Mouse (Mus musculus) kidney, embryonic 15.5 days (tissue): ENCODE data around the gene Plch2. TPM values are rescaled to one million over a fixed set of nuclear protein-coding genes. Genes with fewer than 3 reads are reported as not detected.

Experiments
- ATAC-seq: fragments of 200-750 bp; cut with Nextera tagmentation; replicated peaks from 2 replicates; pipeline ENCODE4 v1.8.0; 2017; ENCODE audit warnings: moderate TSS enrichment; ENCODE audit not compliant: low FRiP score
- H3K27ac ChIP-seq: fragments of 300-500 bp; sonication (generic); 2 replicates; pipeline ENCODE4 v1.5.1; 2015; ENCODE audit warnings: mild to moderate bottlenecking, inconsistent platforms
- H3K27me3 ChIP-seq: fragments of 300-500 bp; sonication (generic); 2 replicates; pipeline ENCODE4 v1.6.1; 2015; ENCODE audit warnings: inconsistent platforms
- H3K36me3 ChIP-seq: fragments of 300-500 bp; sonication (generic); 2 replicates; pipeline ENCODE4 v1.6.1; 2015; ENCODE audit warnings: inconsistent platforms
- H3K4me1 ChIP-seq: fragments of 300-500 bp; sonication (generic); 2 replicates; pipeline ENCODE4 v1.6.1; 2015; ENCODE audit warnings: inconsistent platforms
- H3K4me2 ChIP-seq: fragments of 300-500 bp; sonication (generic); 2 replicates; pipeline ENCODE4 v1.6.1; 2015; ENCODE audit warnings: moderate library complexity, mild to moderate bottlenecking, inconsistent platforms
- H3K4me3 ChIP-seq: fragments of 300-500 bp; sonication (generic); replicated peaks from 2 replicates; pipeline ENCODE4 v1.5.1; 2015; ENCODE audit warnings: mild to moderate bottlenecking, inconsistent platforms
- H3K9ac ChIP-seq: fragments of 300-500 bp; sonication (generic); 2 replicates; pipeline ENCODE4 v1.6.1; 2015; ENCODE audit warnings: mild to moderate bottlenecking, inconsistent platforms
- H3K9me3 ChIP-seq: fragments of 300-500 bp; sonication (generic); replicated peaks from 2 replicates; pipeline ENCODE4 v1.6.1; 2016; ENCODE audit warnings: inconsistent platforms
- WGBS: fragments of 180-500 bp; shearing (Covaris S2); methylation state at CpG from one replicate; pipeline ENCODE4 v1.1.7; 2015; ENCODE audit warnings: mixed read lengths; 5-methylcytosine and 5-hydroxymethylcytosine counted together
- polyA plus RNA-seq: library from polyadenylated mRNA; unstranded; fragments of >200 nt; fragmentation: Nextera tagmentation; extraction: Ambion mirVana; gene quantifications from 2 replicates; pipeline ENCODE4 v1.2.1, GENCODE M21; 2015

The Plch2 gene
- polyA plus RNA-seq, 1 experiment from 2014 or later: 2.6 TPM

DNA sequence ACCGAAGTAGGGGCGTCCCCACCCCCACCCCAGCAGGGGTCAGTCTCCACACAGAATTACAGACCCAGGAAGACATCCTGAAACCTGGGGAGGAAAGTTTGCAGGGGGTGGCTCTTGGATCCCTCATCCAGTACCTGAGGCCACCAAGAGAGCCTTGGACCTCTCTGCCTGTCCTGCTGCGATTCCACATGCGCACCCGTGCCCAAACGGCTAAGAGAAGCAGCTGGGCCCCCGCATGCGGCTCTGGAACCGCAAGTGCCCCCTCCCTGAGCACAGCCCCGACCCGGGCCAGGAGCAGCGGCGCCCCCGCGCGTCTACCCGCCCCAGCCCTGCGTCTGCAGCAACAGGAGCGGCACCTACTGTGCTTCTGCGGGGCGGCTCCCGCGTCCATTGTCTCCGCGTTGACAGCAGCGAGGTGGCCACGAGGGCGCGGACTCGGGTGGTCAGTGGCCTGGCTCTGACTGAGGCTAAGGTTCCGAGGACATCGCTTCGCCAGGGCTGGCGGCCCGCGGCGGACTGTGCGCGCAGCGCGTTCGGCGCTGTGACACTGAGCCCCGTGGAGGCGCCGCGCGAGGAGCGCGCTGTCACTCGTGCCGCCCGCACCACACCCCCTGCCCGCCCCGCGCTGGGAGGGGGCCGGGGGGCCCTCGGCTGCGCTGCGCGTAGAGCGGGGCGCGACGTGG lies 13.8 kb downstream of the Plch2 start:
- 0 out of 2 replicates have a peak, but pooled peaks have one; percentile 9 for ATAC-seq
- 3% methylated on average over 65 of the region's 65 CpGs for WGBS
- Histone ChIP-seq H3K36me3 (no peaks in the 10 kb centered on the region), H3K9ac (no peak overlapping the region), H3K27me3 (peaks cover 72% of the 10 kb centered on the region), H3K4me1 (peaks cover 10% of the 10 kb centered on the region), H3K27ac (no peak overlapping the region), H3K9me3 (no peaks in the 10 kb centered on the region), H3K4me3 (peak overlapping the region; percentile 40), H3K4me2 (peak overlapping the region; percentile 74)

- Histone ChIP-seq H3K27me3 (peaks cover 81% of the 10 kb centered on the region), H3K36me3 (no peaks in the 10 kb centered on the region), H3K27ac (no peak overlapping the region), H3K9me3 (no peaks in the 10 kb centered on the region), H3K9ac (no peak overlapping the region), H3K4me1 (peaks cover 10% of the 10 kb centered on the region), H3K4me2 (no peak overlapping the region), H3K4me3 (no peak overlapping the region)
- ATAC-seq: no peak
- 64% methylated on average over 6 of the region's 6 CpGs for WGBS
Measured at GRCm38 (mm10) chr4:155040696-155041095, 15.9 kb downstream of the Plch2 start.

GRCm38 (mm10) chr4:155040197-155040596 lies 16.4 kb downstream of the Plch2 start:
- no peak for ATAC-seq
- Histone ChIP-seq H3K27me3 (peaks cover 78% of the 10 kb centered on the region), H3K9me3 (no peaks in the 10 kb centered on the region), H3K4me3 (no peak overlapping the region), H3K27ac (no peak overlapping the region), H3K4me2 (no peak overlapping the region), H3K4me1 (peaks cover 10% of the 10 kb centered on the region), H3K9ac (no peak overlapping the region), H3K36me3 (no peaks in the 10 kb centered on the region)
- 27% methylated on average over 9 of the region's 9 CpGs for WGBS

DNA sequence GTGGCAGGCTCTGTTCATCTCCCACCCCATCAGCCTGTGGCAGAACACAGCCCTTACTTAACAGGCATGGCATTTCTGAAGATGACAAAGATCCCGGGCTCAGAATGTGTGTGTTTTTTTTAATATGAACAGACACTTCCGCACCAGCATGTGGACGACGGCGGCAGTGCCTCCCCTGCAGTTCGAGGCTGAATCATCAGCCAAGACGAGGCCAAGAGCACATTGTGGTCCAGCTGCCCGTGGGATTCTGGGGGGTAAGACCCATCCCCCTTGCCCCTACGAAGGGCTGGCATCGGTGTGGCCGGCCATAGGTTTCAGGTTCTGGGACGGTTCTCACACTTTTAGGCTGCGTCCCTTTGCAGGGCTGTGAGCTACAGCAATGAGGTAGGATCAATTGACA lies 21.8 kb downstream of the Plch2 start:
- no peak overlapping the region for H3K27ac ChIP-seq
- 62% methylated on average over 13 of the region's 13 CpGs for WGBS

DNA sequence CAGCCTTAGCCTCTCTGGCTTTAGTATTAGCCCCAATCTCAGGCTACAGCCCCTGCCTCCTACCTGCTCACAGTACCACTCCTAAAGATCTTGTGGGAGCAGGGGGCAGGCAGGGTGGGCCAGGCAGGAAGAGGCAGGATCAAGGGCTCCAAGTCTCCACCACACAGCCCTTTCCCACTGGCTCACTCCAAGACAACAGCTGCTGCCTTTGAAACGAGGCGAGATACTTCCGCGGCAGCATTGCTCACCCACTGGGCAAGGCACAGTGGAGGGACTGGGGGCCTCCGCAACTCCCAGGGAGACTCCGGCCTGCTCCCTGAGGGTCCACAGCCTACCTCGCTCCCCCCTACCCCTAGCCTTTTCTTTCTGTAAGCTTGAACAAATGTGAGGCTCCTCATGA lies 22.4 kb downstream of the Plch2 start:
- Histone ChIP-seq H3K9ac (no peak overlapping the region), H3K4me3 (no peak overlapping the region), H3K4me1 (0 out of 2 replicates have a peak, but pooled peaks cover 4% of the 10 kb centered on the region), H3K27ac (no peak overlapping the region), H3K36me3 (no peaks in the 10 kb centered on the region), H3K27me3 (peaks cover 59% of the 10 kb centered on the region), H3K4me2 (no peak overlapping the region), H3K9me3 (no peaks in the 10 kb centered on the region)
- ATAC-seq: no peak
- WGBS: 36% methylated on average over 7 of the region's 7 CpGs

More for the DNA sequence above, 21.8 kb downstream of the Plch2 start:
- Histone ChIP-seq H3K4me3 (no peak overlapping the region), H3K4me1 (0 out of 2 replicates have a peak, but pooled peaks cover 4% of the 10 kb centered on the region), H3K9me3 (no peaks in the 10 kb centered on the region), H3K9ac (no peak overlapping the region), H3K4me2 (no peak overlapping the region), H3K36me3 (no peaks in the 10 kb centered on the region), H3K27me3 (peaks cover 65% of the 10 kb centered on the region)
- ATAC-seq: no peak

DNA sequence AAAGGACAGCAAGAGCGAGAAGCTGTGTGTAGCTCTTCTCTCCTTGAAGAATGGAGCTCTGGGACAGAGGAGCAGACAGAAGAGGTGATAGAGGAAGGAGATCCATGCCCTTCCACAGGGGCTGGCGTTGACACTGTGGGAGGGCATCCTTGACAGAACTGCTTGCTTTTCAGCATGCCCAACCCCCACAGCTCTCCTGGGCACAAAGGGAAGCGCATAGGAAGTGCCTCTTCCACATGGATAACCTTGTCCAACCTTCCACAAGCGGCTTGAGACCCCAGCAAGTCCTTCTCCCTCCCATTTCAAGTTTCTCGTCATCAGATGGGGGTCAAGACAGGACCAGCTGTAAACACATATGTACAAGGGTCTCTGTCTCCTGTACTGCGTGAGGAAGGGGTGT lies 23.5 kb downstream of the Plch2 start:
- Histone ChIP-seq H3K4me2 (no peak overlapping the region), H3K9me3 (no peaks in the 10 kb centered on the region), H3K4me3 (no peak overlapping the region), H3K9ac (no peak overlapping the region), H3K36me3 (no peaks in the 10 kb centered on the region), H3K27me3 (peaks cover 57% of the 10 kb centered on the region), H3K27ac (no peak overlapping the region), H3K4me1 (0 out of 2 replicates have a peak, but pooled peaks cover 4% of the 10 kb centered on the region)
- WGBS: 33% methylated on average over 6 of the region's 6 CpGs
- ATAC-seq: no peak

DNA sequence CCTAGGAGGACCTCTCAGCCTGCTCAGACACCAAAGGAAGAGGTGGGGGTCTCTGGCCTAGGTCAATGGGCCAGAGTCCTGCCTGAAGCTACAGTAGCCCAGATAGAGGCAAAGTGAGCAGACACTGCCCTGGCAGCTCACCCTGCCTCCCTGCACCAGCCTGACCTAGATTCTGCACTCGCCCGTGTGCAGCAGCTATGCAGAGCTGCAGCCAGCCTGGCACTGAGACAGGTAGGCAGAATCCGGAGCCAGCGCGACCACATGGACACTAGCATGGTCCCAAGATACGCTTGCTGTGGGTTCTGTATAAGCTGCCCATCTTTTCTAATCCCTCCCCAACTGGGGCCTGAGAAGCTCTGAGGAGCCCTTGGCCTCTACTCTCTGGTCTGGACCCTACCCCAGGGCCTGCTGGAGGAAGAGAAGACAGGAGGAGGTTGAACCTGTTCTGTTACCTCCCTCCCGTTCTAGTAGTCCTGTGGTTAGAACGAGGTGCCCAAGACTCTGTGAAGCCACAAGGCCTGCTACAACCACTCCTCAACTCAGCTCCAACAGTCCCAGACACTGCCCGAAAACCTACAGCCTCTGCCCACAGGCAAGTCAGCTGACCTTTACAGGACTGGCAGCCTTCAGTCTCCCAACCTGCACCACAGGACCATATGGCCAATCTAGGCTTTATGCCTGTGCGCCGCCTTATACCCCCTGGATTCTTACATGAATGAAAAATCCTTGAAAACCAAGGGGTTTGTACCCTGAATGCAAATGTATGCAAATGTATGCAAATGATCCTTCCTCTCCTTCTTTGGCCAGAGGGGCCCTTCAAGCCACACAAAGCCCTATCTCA lies 32.2 kb downstream of the Plch2 start:
- Histone ChIP-seq H3K4me1 (peaks cover 16% of the 10 kb centered on the region), H3K9me3 (no peaks in the 10 kb centered on the region), H3K4me3 (no peak overlapping the region), H3K4me2 (no peak overlapping the region), H3K9ac (no peak overlapping the region), H3K27ac (no peak overlapping the region), H3K36me3 (no peaks in the 10 kb centered on the region), H3K27me3 (0 out of 2 replicates have a peak, but pooled peaks cover 3% of the 10 kb centered on the region)
- 86% methylated on average over 11 of the region's 11 CpGs for WGBS
- ATAC-seq: no peak

- no peak overlapping the region for H3K4me3 ChIP-seq
- no peak overlapping the region for H3K27ac ChIP-seq
- WGBS: 59% methylated on average over 7 of the region's 7 CpGs
- peaks cover 7% of the 10 kb centered on the region for H3K27me3 ChIP-seq
- no peaks in the 10 kb centered on the region for H3K36me3 ChIP-seq
- no peaks in the 10 kb centered on the region for H3K9me3 ChIP-seq
- no peak overlapping the region for H3K9ac ChIP-seq
- H3K4me1 ChIP-seq: peaks cover 24% of the 10 kb centered on the region
- no peak overlapping the region for H3K4me2 ChIP-seq
- ATAC-seq: no peak
Measured at GRCm38 (mm10) chr4:155022228-155022855, 34.2 kb downstream of the Plch2 start.

DNA sequence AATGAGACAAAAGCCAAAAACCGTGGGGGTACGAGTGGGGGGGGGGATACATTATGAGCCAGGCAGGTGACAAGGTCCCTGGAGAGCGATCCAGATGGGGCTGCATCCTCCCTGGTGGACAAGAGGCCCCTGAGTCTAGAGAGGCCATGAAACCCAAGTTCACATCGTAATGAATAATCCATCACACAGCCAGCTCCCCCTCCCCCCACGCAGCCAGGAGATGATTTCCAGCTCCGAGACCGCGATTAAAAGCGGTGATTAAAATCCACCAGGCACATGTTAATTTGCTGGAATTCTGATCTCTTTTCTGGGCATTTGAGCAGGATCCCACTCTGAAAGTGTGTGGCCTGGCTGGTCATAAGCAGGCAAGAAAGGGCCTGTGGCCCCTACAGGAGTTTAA lies 35.8 kb downstream of the Plch2 start:
- no peak overlapping the region for H3K4me2 ChIP-seq
- H3K4me3 ChIP-seq: no peak overlapping the region
- H3K36me3 ChIP-seq: no peaks in the 10 kb centered on the region
- H3K27me3 ChIP-seq: peaks cover 10% of the 10 kb centered on the region
- peaks cover 29% of the 10 kb centered on the region for H3K4me1 ChIP-seq
- 47% methylated on average over 9 of the region's 9 CpGs for WGBS
- no peak overlapping the region for H3K9ac ChIP-seq
- no peaks in the 10 kb centered on the region for H3K9me3 ChIP-seq
- no peak for ATAC-seq
- no peak overlapping the region for H3K27ac ChIP-seq

- WGBS: 76% methylated on average over 1 of the region's 1 CpGs
- H3K27ac ChIP-seq: no peak overlapping the region
Measured at GRCm38 (mm10) chr4:155020141-155020540, 36.4 kb downstream of the Plch2 start.

DNA sequence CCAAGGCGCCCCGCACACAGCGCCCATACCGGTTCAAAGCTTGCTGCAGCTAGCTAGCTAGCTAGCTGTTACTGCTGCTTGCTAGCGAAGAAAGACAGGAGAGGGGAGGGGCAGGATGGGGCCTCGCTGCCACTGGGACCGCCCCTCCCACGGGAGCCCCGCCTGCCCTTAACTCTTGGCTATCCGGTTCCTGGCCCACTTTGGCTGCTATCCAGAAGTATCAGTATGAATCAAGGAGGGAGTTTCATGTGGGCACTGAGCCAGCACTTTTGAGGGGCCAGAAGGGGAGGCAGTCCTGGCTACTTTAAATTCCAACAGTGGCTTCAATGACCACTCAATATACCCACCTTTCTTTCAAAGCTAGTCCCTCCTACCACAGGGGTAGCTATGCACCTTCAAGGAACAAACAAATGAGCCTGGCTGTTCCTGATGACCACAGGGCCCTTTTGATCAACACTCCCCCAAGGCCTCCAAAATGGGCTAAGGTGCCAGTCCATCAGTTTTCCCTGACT lies 37.2 kb downstream of the Plch2 start:
- Histone ChIP-seq H3K27me3 (peaks cover 16% of the 10 kb centered on the region), H3K4me2 (peak overlapping the region; percentile 32), H3K4me1 (peaks cover 33% of the 10 kb centered on the region), H3K4me3 (0 out of 2 replicates have a peak overlapping the region, but pooled peaks have one; percentile 3), H3K9ac (no peak overlapping the region), H3K27ac (no peak overlapping the region), H3K36me3 (no peaks in the 10 kb centered on the region), H3K9me3 (no peaks in the 10 kb centered on the region)
- 1% methylated on average over 10 of the region's 10 CpGs for WGBS
- ATAC-seq: peak; percentile 47; the same call in 1 of the 2 replicates

More at GRCm38 (mm10) chr4:155020141-155020540, 36.4 kb downstream of the Plch2 start:
- no peak for ATAC-seq
- peaks cover 13% of the 10 kb centered on the region for H3K27me3 ChIP-seq
- no peak overlapping the region for H3K4me2 ChIP-seq
- no peaks in the 10 kb centered on the region for H3K9me3 ChIP-seq
- peaks cover 29% of the 10 kb centered on the region for H3K4me1 ChIP-seq
- no peak overlapping the region for H3K4me3 ChIP-seq
- no peak overlapping the region for H3K9ac ChIP-seq
- H3K36me3 ChIP-seq: no peaks in the 10 kb centered on the region
